Mouse (Mus musculus): ENCODE results near the gene Olfr1013. TPM values are rescaled to one million over a fixed set of nuclear protein-coding genes. Genes with fewer than 3 reads are reported as not detected.

Olfr1013 gene
- 0.07 TPM for polyA plus RNA-seq (2014; fragmentation: Illumina TruSeq; extraction: RNeasy Lipid Tissue Mini Kit (QIAGEN cat#74804); ENCODE audit: low read depth, low replicate concordance)

GRCm38 (mm10) chr2:85766798-85767197 lies at the start of gene Olfr1013:
Gene Olfr1013 (plus strand): TSS chr2:85767098.

DNA sequence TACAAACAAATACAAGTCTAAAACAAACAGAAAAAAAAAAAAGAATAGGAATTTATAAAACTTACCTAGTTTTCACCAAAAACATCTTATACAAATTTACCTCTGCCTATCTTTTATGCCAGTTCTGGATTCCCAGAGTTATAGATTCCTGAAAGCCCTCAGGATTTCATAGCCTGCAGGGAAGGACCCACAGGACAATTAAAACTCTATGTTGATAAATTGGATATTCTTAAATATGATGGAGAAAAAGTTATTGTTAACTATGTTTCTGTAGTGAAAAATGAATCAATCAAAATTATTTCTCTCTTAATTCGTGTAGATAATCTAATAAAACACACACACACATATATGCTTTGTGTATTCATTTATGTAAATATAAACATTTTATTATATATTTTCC lies 4.2 kb upstream of the Olfr1013 start, which contains the start of gene Olfr1012:
Gene Olfr1012 (minus strand): TSS at position 101 of the 400 bp plus-strand sequence.

DNA sequence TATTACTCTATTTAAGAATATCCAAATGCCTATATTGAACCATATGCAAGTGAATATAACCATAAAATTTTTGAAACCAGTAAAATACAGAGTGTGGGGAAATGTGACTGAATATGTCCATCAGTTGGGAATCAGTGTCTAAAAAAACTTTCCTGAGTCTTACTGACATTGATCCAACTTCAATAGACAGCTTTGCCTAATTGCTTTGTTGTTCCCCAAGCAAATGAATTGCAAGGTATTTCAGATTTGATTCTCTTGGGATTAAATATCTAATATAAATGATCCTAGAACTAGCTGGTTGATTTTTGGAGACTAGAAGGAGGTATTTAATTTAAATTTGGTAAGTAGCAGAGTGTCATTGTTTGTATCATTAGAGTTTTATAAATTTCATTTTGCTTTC lies 5.5 kb downstream of the Olfr1013 start, which contains the start of gene Olfr1014:
Gene Olfr1014 (plus strand): TSS at position 301 of the 400 bp plus-strand sequence.

DNA sequence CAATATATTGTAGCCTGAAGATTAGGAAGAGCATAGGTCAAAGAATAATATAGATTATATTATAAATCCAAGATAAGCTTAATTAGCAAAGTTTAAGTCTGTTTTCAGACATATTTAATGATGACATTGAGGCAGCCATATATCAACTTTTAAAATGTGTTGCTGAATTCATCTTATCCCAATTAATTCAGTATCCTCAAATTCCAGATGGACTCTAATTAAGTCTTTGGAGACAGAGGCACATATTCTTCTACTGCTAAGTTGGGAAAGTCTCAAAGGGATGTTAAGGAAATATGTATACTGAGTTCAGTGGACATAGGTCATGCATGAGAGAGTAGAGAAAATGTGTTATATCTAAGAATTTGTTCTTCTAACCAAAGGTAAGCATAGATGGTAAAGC lies 14.8 kb downstream of the Olfr1013 start, which contains the start of gene Olfr1015:
Gene Olfr1015 (plus strand): TSS at position 301 of the 400 bp plus-strand sequence.

GRCm38 (mm10) chr2:85802444-85802843 lies 35.5 kb downstream of the Olfr1013 start, which contains the start of gene Olfr1016:
Gene Olfr1016 (minus strand): TSS chr2:85802544.

DNA sequence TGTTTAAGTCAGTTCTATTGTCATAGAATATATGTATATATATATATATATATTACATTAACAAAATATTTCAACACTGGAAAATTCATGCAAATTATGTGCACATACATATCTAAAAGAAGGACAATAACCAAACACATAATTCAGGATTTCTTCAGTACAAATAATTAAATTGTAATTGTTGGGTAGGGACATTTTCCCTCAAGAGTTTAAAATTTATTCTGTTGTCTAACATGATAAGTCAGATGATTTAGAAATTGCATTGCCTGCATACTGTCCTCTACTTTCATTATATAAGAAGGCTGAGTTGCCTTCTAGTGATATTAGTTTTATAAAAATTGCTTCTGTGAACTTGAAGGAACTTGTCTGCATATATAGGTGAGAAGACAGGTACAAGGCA lies 51.3 kb downstream of the Olfr1013 start, which contains the start of gene Olfr1018:
Gene Olfr1018 (plus strand): TSS at position 301 of the 400 bp plus-strand sequence.

Other genes with a start within 250 kb of the Olfr1013 start
- gene 4833423E24Rik, start 248.1 kb upstream of the Olfr1013 start, polyA plus RNA-seq (2014; fragmentation: Illumina TruSeq; extraction: RNeasy Lipid Tissue Mini Kit (QIAGEN cat#74804); ENCODE audit: low read depth, low replicate concordance), result not detected
- gene Olfr996, start 187.9 kb upstream of the Olfr1013 start, polyA plus RNA-seq (2014; fragmentation: Illumina TruSeq; extraction: RNeasy Lipid Tissue Mini Kit (QIAGEN cat#74804); ENCODE audit: low read depth, low replicate concordance), result not detected
- gene Olfr998, start 178.2 kb upstream of the Olfr1013 start, polyA plus RNA-seq (2014; fragmentation: Illumina TruSeq; extraction: RNeasy Lipid Tissue Mini Kit (QIAGEN cat#74804); ENCODE audit: low read depth, low replicate concordance), result not detected
- gene Olfr1000, start 155.2 kb upstream of the Olfr1013 start, polyA plus RNA-seq (2014; fragmentation: Illumina TruSeq; extraction: RNeasy Lipid Tissue Mini Kit (QIAGEN cat#74804); ENCODE audit: low read depth, low replicate concordance), result not detected
- gene Olfr1002, start 116.4 kb upstream of the Olfr1013 start, polyA plus RNA-seq (2014; fragmentation: Illumina TruSeq; extraction: RNeasy Lipid Tissue Mini Kit (QIAGEN cat#74804); ENCODE audit: low read depth, low replicate concordance), result not detected
- not detected for gene Olfr154, start 102.6 kb upstream of the Olfr1013 start, polyA plus RNA-seq (2014; fragmentation: Illumina TruSeq; extraction: RNeasy Lipid Tissue Mini Kit (QIAGEN cat#74804); ENCODE audit: low read depth, low replicate concordance)
- not detected for gene Olfr1006, start 88.3 kb upstream of the Olfr1013 start, polyA plus RNA-seq (2014; fragmentation: Illumina TruSeq; extraction: RNeasy Lipid Tissue Mini Kit (QIAGEN cat#74804); ENCODE audit: low read depth, low replicate concordance)
- gene Olfr1008, start 77.7 kb upstream of the Olfr1013 start, polyA plus RNA-seq (2014; fragmentation: Illumina TruSeq; extraction: RNeasy Lipid Tissue Mini Kit (QIAGEN cat#74804); ENCODE audit: low read depth, low replicate concordance), result not detected
- gene Olfr1009, start 51.7 kb upstream of the Olfr1013 start, polyA plus RNA-seq (2014; fragmentation: Illumina TruSeq; extraction: RNeasy Lipid Tissue Mini Kit (QIAGEN cat#74804); ENCODE audit: low read depth, low replicate concordance), result not detected
- not detected for gene Olfr1012, start 4.3 kb upstream of the Olfr1013 start, polyA plus RNA-seq (2014; fragmentation: Illumina TruSeq; extraction: RNeasy Lipid Tissue Mini Kit (QIAGEN cat#74804); ENCODE audit: low read depth, low replicate concordance)
- gene Olfr1014, start 5.6 kb downstream of the Olfr1013 start, polyA plus RNA-seq (2014; fragmentation: Illumina TruSeq; extraction: RNeasy Lipid Tissue Mini Kit (QIAGEN cat#74804); ENCODE audit: low read depth, low replicate concordance), result not detected
- gene Olfr1015, start 14.9 kb downstream of the Olfr1013 start, polyA plus RNA-seq (2014; fragmentation: Illumina TruSeq; extraction: RNeasy Lipid Tissue Mini Kit (QIAGEN cat#74804); ENCODE audit: low read depth, low replicate concordance), result not detected
- gene Olfr1016, start 35.4 kb downstream of the Olfr1013 start, polyA plus RNA-seq (2014; fragmentation: Illumina TruSeq; extraction: RNeasy Lipid Tissue Mini Kit (QIAGEN cat#74804); ENCODE audit: low read depth, low replicate concordance), result not detected
- not detected for gene Olfr1018, start 51.4 kb downstream of the Olfr1013 start, polyA plus RNA-seq (2014; fragmentation: Illumina TruSeq; extraction: RNeasy Lipid Tissue Mini Kit (QIAGEN cat#74804); ENCODE audit: low read depth, low replicate concordance)
- gene Olfr1019, start 78.4 kb downstream of the Olfr1013 start, polyA plus RNA-seq (2014; fragmentation: Illumina TruSeq; extraction: RNeasy Lipid Tissue Mini Kit (QIAGEN cat#74804); ENCODE audit: low read depth, low replicate concordance), result not detected
- not detected for gene Olfr1020, start 79.9 kb downstream of the Olfr1013 start, polyA plus RNA-seq (2014; fragmentation: Illumina TruSeq; extraction: RNeasy Lipid Tissue Mini Kit (QIAGEN cat#74804); ENCODE audit: low read depth, low replicate concordance)
- gene Olfr1022, start 101.5 kb downstream of the Olfr1013 start, polyA plus RNA-seq (2014; fragmentation: Illumina TruSeq; extraction: RNeasy Lipid Tissue Mini Kit (QIAGEN cat#74804); ENCODE audit: low read depth, low replicate concordance), result not detected
- gene Olfr1023, start 118.5 kb downstream of the Olfr1013 start, polyA plus RNA-seq (2014; fragmentation: Illumina TruSeq; extraction: RNeasy Lipid Tissue Mini Kit (QIAGEN cat#74804); ENCODE audit: low read depth, low replicate concordance), result not detected
- gene Olfr1024, start 138.0 kb downstream of the Olfr1013 start, polyA plus RNA-seq (2014; fragmentation: Illumina TruSeq; extraction: RNeasy Lipid Tissue Mini Kit (QIAGEN cat#74804); ENCODE audit: low read depth, low replicate concordance), result not detected
- gene Olfr1025-ps1, start 148.1 kb downstream of the Olfr1013 start, polyA plus RNA-seq (2014; fragmentation: Illumina TruSeq; extraction: RNeasy Lipid Tissue Mini Kit (QIAGEN cat#74804); ENCODE audit: low read depth, low replicate concordance), result not detected
- gene Olfr1026, start 154.5 kb downstream of the Olfr1013 start, polyA plus RNA-seq (2014; fragmentation: Illumina TruSeq; extraction: RNeasy Lipid Tissue Mini Kit (QIAGEN cat#74804); ENCODE audit: low read depth, low replicate concordance), result not detected
- gene Olfr1028, start 183.3 kb downstream of the Olfr1013 start, polyA plus RNA-seq (2014; fragmentation: Illumina TruSeq; extraction: RNeasy Lipid Tissue Mini Kit (QIAGEN cat#74804); ENCODE audit: low read depth, low replicate concordance), result not detected
- gene Olfr1029, start 206.8 kb downstream of the Olfr1013 start, polyA plus RNA-seq (2014; fragmentation: Illumina TruSeq; extraction: RNeasy Lipid Tissue Mini Kit (QIAGEN cat#74804); ENCODE audit: low read depth, low replicate concordance), result 0.35 TPM
- gene Olfr1030, start 212.2 kb downstream of the Olfr1013 start, polyA plus RNA-seq (2014; fragmentation: Illumina TruSeq; extraction: RNeasy Lipid Tissue Mini Kit (QIAGEN cat#74804); ENCODE audit: low read depth, low replicate concordance), result not detected
- not detected for gene Olfr1031, start 223.2 kb downstream of the Olfr1013 start, polyA plus RNA-seq (2014; fragmentation: Illumina TruSeq; extraction: RNeasy Lipid Tissue Mini Kit (QIAGEN cat#74804); ENCODE audit: low read depth, low replicate concordance)
- not detected for gene Olfr1032, start 238.4 kb downstream of the Olfr1013 start, polyA plus RNA-seq (2014; fragmentation: Illumina TruSeq; extraction: RNeasy Lipid Tissue Mini Kit (QIAGEN cat#74804); ENCODE audit: low read depth, low replicate concordance)